Mouse (Mus musculus) spleen, postnatal 36 days (tissue): ENCODE measurements around the gene Ahctf1.

Experiments
- DNase-seq, 2 experiments: peaks; one replicate each; pipeline ENCODE4 v3.0.0; 2022; ENCODE audit warnings: low spot score in 2 of 2, mixed read lengths in 1 of 2

The Ahctf1 gene

DNA sequence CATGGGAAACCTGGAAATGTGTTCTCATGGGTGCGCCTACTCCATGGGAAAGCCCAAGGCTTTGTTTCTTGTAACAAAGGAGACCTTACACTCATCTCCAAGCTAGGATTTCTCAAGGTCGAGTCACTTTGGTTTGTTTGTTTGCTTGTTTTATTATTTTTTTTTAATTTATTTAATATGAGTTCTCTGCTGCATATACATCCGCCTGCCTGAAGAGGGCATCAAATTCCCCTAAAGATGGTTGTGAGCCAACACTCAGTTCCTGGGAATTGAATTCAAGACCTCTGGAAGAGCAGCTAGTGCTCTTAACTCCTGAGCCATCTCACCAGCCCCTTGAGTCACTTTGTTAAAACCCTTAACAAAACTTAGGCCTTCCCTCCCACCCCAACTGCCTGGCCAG, 90.1 kb downstream of the Ahctf1 start:
- no peak for DNase-seq

DNA sequence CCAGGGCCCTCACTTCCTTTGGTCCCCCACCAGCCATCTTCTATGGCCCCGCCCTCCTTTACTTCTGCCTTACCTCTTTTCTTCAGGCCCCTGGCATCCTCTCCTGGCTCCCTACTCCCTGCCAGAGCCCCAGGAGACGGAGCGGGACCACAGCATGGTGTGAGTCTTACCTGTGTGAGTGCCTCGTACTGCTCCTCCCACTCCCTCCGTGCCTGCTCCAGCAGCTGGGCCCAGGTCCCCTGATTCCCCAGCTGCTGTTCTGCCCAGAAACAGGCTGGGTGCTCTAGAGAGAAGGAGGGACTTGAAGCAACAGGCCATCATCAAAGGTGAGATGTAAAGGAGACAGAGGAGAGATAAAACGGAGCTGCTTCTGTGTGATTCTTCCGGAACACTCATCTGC, 90.8 kb downstream of the Ahctf1 start:
- DNase-seq, result no peak

DNA sequence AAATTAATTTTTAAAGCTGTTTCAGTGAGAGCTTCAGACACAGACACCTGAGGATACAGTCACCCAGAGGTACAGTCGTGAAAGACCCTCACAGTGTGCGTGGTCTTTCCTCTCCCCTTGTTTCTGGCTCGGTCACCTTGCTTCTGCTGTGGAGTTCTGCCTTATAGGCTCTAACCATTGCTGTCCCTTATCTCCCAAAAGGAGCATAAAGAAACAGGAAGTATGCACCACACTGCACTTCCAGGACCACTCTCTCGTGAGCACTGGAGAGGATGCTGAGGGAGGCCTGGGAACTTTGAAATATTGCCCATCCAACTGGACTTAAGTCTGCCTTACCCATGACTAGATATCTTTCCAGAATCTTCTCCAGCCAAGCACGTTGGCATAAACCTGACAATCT, 92.7 kb downstream of the Ahctf1 start:
- no peak for DNase-seq

DNA sequence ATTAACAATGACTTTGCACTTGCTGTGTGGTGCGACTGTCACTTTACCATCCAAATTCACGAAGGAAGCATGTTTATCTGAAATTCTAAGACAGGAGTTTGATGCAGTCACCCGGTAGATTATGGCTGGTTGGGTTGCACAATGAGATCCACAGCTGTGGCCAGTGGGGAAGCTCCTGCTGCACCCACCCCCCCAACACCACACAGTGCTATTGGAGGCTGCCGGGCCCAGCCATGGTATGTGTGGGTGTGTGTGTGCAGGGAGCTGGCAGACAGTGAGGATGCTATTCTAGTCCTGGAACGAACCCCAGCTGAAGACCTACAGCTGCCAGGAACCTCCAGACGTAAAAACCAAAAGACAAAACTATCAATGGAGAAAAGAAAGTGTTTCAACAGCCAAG, 94.1 kb downstream of the Ahctf1 start:
- DNase-seq, result no peak

DNA sequence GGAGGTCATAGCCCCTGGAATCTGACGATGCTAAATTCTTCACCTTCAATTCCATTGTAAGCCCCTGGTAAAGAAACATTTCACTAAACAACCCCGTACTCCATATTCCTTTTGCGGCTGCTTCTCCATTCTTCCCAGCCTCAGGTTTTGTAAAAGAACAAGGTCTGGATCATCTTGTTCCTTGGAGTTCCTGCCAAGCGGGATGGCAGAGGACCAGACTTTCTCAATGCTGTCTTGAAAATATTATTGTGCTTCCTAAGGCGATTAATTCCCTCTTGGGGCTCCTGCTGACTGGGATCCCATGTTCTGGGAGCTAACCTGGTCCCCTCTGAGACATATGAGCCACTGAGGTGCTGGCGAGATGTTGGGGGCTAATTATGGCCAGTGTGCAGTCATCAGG, 98.3 kb downstream of the Ahctf1 start:
- DNase-seq, result no peak

DNA sequence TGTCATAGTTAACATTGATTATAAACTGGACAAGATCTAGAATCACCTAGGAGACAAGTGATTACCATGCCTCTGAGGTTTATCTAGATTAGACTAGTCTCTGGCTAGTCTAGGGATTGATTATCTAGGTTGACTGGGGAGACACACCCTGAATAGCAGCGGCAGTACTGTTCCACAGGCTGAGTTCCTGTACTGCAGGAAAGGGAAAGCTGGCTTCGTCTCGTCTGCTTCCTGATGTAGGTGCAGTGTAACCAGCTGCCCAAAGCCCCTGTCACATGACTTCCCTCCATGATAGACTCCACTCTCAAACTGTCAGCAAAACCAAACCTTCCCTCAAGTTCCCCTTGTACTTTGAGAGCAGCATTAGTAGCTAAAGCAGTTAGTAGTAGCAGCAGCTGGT, 99.3 kb downstream of the Ahctf1 start:
- DNase-seq, result no peak
